Mouse (Mus musculus) MEL (cell line): ENCODE results near the gene A730015C16Rik. TPM values are rescaled to one million over a fixed set of nuclear protein-coding genes. Genes with fewer than 3 reads are reported as not detected.

ENCODE experiments used
- DNase-seq: peaks from one replicate; pipeline ENCODE4 v3.0.0; 2011; ENCODE audit warnings: low read depth, low spot score
- H3K27ac ChIP-seq: 2 replicates; pipeline ENCODE4 v1.5.1; 2012; ENCODE audit warnings: low read depth, mild to moderate bottlenecking, control low read depth, low read length, moderate library complexity; ENCODE audit not compliant: control insufficient read depth
- H3K27me3 ChIP-seq, 2 experiments: fragments of 150-350 bp in 1 of 2; sonication (generic) in 1 of 2; 2 replicates each; pipeline ENCODE4 v1.6.1; 2012; ENCODE audit warnings: low read length in 2 of 2, mild to moderate bottlenecking in 2 of 2, improper control_type of control experiment in 1 of 2, moderate library complexity in 1 of 2; ENCODE audit not compliant: insufficient read depth in 2 of 2, control insufficient read depth in 1 of 2
- H3K36me3 ChIP-seq, 2 experiments: 2 replicates each; pipeline ENCODE4 v1.6.1; 2012 to 2014; ENCODE audit warnings: low read length in 2 of 2, improper control_type of control experiment in 1 of 2, inconsistent platforms in 1 of 2, mild to moderate bottlenecking in 1 of 2; ENCODE audit not compliant: insufficient read depth in 2 of 2, control insufficient read depth in 1 of 2
- H3K4me1 ChIP-seq, 2 experiments: fragments of 150-350 bp in 1 of 2; sonication (generic) in 1 of 2; 2 replicates each; pipeline ENCODE4 v1.6.1; 2012; ENCODE audit warnings: low read length in 2 of 2, improper control_type of control experiment in 1 of 2, mild to moderate bottlenecking in 1 of 2; ENCODE audit not compliant: insufficient read depth in 2 of 2, control insufficient read depth in 1 of 2
- H3K4me3 ChIP-seq, 2 experiments: fragments of 150-350 bp in 1 of 2; sonication (generic) in 1 of 2; 2 replicates each; pipeline ENCODE4 v1.5.1; 2012; ENCODE audit warnings: low read depth in 2 of 2, low read length in 2 of 2, mild to moderate bottlenecking in 2 of 2, moderate library complexity in 2 of 2, control low read depth in 1 of 2, improper control_type of control experiment in 1 of 2; ENCODE audit not compliant: control insufficient read depth in 1 of 2, insufficient read depth in 1 of 2
- H3K79me2 ChIP-seq: 2 replicates; pipeline ENCODE4 v1.6.1; 2012; ENCODE audit warnings: mild to moderate bottlenecking, low read length, moderate library complexity; ENCODE audit not compliant: control insufficient read depth, poor library complexity, insufficient read depth
- H3K9ac ChIP-seq: 2 replicates; pipeline ENCODE4 v1.6.1; 2012; ENCODE audit warnings: low read depth, mild to moderate bottlenecking, control low read depth, low read length, moderate library complexity; ENCODE audit not compliant: control insufficient read depth, poor library complexity, severe bottlenecking
- H3K9me3 ChIP-seq: fragments of 150-350 bp; sonication (generic); replicated peaks from 2 replicates; pipeline ENCODE4 v1.6.1; 2012; ENCODE audit warnings: mild to moderate bottlenecking, low read length, improper control_type of control experiment, moderate library complexity; ENCODE audit not compliant: insufficient read depth
- E2F4 ChIP-seq: IDR thresholded peaks from 2 replicates; pipeline ENCODE4 v1.6.1; 2011; ENCODE audit warnings: low read depth, low read length, improper control_type of control experiment, borderline replicate concordance
- ELF1 ChIP-seq: IDR thresholded peaks from 2 replicates; pipeline ENCODE4 v1.6.1; 2014; ENCODE audit warnings: low read depth, mild to moderate bottlenecking, inconsistent platforms, low read length, improper control_type of control experiment, moderate library complexity
- HCFC1 ChIP-seq: IDR thresholded peaks from 2 replicates; pipeline ENCODE4 v1.6.1; 2012; ENCODE audit warnings: low read depth, mild to moderate bottlenecking, inconsistent platforms, low read length, improper control_type of control experiment, moderate library complexity
- KAT2A ChIP-seq: conservative IDR thresholded peaks from 2 replicates; pipeline ENCODE4 v1.6.1; 2012; ENCODE audit warnings: low read depth, low read length, improper control_type of control experiment, inconsistent platforms
- MEF2A ChIP-seq: IDR thresholded peaks from 2 replicates; pipeline ENCODE4 v1.6.1; 2014; ENCODE audit warnings: low read depth, mild to moderate bottlenecking, inconsistent platforms, low read length, improper control_type of control experiment; ENCODE audit not compliant: poor library complexity, insufficient replicate concordance, severe bottlenecking; ENCODE audit errors: extremely low read depth
- MYB ChIP-seq: IDR thresholded peaks from 2 replicates; pipeline ENCODE4 v1.6.1; 2011; ENCODE audit warnings: mild to moderate bottlenecking, low read depth, low read length, improper control_type of control experiment
- NELFE ChIP-seq: IDR thresholded peaks from 2 replicates; pipeline ENCODE4 v1.6.1; 2011; ENCODE audit warnings: low read depth, low read length, improper control_type of control experiment
- NRF1 ChIP-seq: IDR thresholded peaks from 2 replicates; pipeline ENCODE4 v1.6.1; 2014; ENCODE audit warnings: low read depth, mild to moderate bottlenecking, inconsistent platforms, low read length, improper control_type of control experiment, moderate library complexity; ENCODE audit not compliant: poor library complexity, insufficient read depth, severe bottlenecking
- SMC3 ChIP-seq: IDR thresholded peaks from 2 replicates; pipeline ENCODE4 v1.6.1; 2011; ENCODE audit warnings: low read depth, low read length, improper control_type of control experiment
- TCF12 ChIP-seq: IDR thresholded peaks from 2 replicates; pipeline ENCODE4 v1.6.1; 2014; ENCODE audit warnings: low read depth, mild to moderate bottlenecking, inconsistent platforms, low read length, improper control_type of control experiment, moderate library complexity
- UBTF ChIP-seq: IDR thresholded peaks from 2 replicates; pipeline ENCODE4 v1.6.1; 2012; ENCODE audit warnings: low read depth, mild to moderate bottlenecking, inconsistent platforms, low read length, improper control_type of control experiment, moderate library complexity, borderline replicate concordance; ENCODE audit not compliant: insufficient read depth
- ZC3H11A ChIP-seq: IDR thresholded peaks from 2 replicates; pipeline ENCODE4 v1.6.1; 2012; ENCODE audit warnings: low read depth, mild to moderate bottlenecking, inconsistent platforms, low read length, improper control_type of control experiment
- ZKSCAN1 ChIP-seq: IDR thresholded peaks from 2 replicates; pipeline ENCODE4 v1.6.1; 2012; ENCODE audit warnings: low read depth, mild to moderate bottlenecking, inconsistent platforms, low read length, improper control_type of control experiment, moderate library complexity
- polyA plus RNA-seq, 2 experiments: library from polyadenylated mRNA; stranded (reverse) in 1 of 2; unstranded in 1 of 2; fragments of >175 nt in 1 of 2; fragments of >200 nt in 1 of 2; gene quantifications; 2 replicates each; pipeline versions ENCODE4 v1.2.1 to v1.2.4; 2012; ENCODE audit warnings: low replicate concordance in 2 of 2, low read depth in 1 of 2; ENCODE audit not compliant: insufficient read length in 2 of 2, insufficient read depth in 1 of 2, missing spikeins in 1 of 2
- total RNA-seq: library from RNA; depleted of rRNA; stranded (reverse); fragments of 300-350 nt; gene quantifications from 2 replicates; pipeline ENCODE4 v1.2.3, GENCODE M21; 2012

Gene A730015C16Rik
- total and polyA plus RNA-seq, 3 experiments = 0.56 to 11.6 TPM; not detected in 1

DNA sequence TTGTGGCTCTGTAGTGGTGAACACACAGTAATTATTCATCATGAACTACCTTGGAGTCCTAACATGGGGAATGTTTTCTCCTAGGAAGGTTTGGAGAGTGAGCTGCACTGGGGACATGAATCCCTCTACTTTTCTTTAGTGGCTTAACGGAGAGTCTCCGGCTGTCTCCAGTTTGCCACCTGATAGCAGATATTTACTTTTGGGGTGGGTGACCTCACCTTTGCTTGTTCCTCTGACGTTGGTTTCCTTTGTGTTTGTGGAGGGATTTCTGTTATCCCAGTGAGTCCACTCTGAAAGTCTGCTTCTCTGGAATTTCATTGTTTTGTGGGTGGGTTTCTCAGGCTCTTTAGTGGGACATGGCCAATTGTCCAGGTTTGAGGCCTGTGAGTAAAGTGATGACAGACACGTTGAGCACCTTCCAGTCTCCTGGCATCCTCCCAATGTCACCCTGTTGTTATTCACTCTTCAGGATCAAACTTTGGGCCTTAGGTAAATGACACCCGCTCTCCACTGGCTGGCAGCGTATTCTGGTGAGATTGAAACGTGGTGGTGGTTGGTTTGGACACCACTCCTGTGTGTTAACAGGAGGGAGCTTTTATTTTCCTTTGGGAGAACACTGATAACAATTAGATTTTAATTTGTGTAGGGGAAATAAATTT is 6.4 kb downstream of the A730015C16Rik start:
- Histone ChIP-seq H3K9ac (no peak overlapping the region), H3K27me3 (no peaks in the 10 kb centered on the region), H3K9me3 (no peaks in the 10 kb centered on the region), H3K4me3 (no peak overlapping the region), H3K79me2 (peaks cover 6% of the 10 kb centered on the region), H3K27ac (no peak overlapping the region), H3K4me1 (peaks cover 0 to 1% of the 10 kb centered on the region in 2 experiments; a peak in 1 of 4 replicates), H3K36me3 (peaks cover 0 to 6% of the 10 kb centered on the region in 2 experiments; a peak in 2 of 4 replicates)
- TF ChIP-seq UBTF (no peak), TCF12 (no peak), ZC3H11A (no peak), ZKSCAN1 (no peak), HCFC1 (no peak), ELF1 (no peak), SMC3 (no peak), KAT2A (no peak), NELFE (no peak), MYB (no peak)
- DNase-seq = no peak

DNA sequence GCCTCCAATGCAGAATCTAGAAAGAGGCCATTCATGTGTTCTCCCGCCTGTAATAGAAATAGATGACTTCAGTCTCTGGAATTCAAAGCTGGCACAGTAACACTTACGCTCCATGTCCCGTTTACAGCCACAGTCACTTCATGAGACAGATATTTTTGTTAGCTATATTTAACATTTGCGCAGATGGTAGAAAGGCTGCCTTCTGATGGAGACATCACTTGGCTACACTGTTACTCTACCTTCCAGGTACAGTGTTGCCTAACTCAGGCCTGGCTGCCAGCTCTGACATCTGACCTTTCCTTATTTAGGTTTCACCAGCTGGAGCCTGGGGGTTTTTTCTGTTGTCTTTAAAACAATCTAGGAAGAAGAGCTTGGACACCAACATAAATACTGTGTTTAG is 10.4 kb downstream of the A730015C16Rik start:
- Histone ChIP-seq H3K36me3 (peaks cover 0 to 8% of the 10 kb centered on the region in 2 experiments; a peak in 2 of 4 replicates), H3K4me3 (no peak overlapping the region)
- no peak for TF ChIP-seq MEF2A
- no peak for TF ChIP-seq UBTF
- TF ChIP-seq NRF1 = no peak
- TF ChIP-seq E2F4 = no peak
- TF ChIP-seq, all 39 proteins: peak for 0
- Histone ChIP-seq H3K27ac (no peak overlapping the region), H3K4me1 (no peaks in the 10 kb centered on the region; a peak in 2 of 4 replicates), H3K9ac (no peak overlapping the region), H3K27me3 (no peaks in the 10 kb centered on the region), H3K9me3 (no peaks in the 10 kb centered on the region), H3K79me2 (peaks cover 26% of the 10 kb centered on the region)
- DNase-seq = no peak
